Mouse (Mus musculus) heart, embryonic 13.5 days (tissue): ENCODE measurements around the gene Atp6v0b. TPM values are rescaled to one million over a fixed set of nuclear protein-coding genes. Genes with fewer than 3 reads are reported as not detected.

Experiments
- ATAC-seq: fragments of 200-750 bp; cut with Nextera tagmentation; 2 replicates; pipeline ENCODE4 v1.8.0; 2017; ENCODE audit warnings: moderate TSS enrichment; ENCODE audit not compliant: insufficient number of reproducible peaks, low FRiP score, low TSS enrichment; ENCODE audit errors: extremely low read depth
- H3K27ac ChIP-seq: fragments of 300-500 bp; sonication (generic); replicated peaks from 2 replicates; pipeline ENCODE4 v1.5.1; 2015; ENCODE audit warnings: moderate library complexity, mild to moderate bottlenecking, inconsistent platforms
- H3K27me3 ChIP-seq: fragments of 300-500 bp; sonication (generic); replicated peaks from 2 replicates; pipeline ENCODE4 v1.6.1; 2015; ENCODE audit warnings: mild to moderate bottlenecking, inconsistent platforms
- H3K36me3 ChIP-seq: fragments of 300-500 bp; sonication (generic); 2 replicates; pipeline ENCODE4 v1.6.1; 2015; ENCODE audit warnings: mild to moderate bottlenecking, inconsistent platforms
- H3K4me1 ChIP-seq: fragments of 300-500 bp; sonication (generic); 2 replicates; pipeline ENCODE4 v1.6.1; 2015; ENCODE audit warnings: inconsistent platforms
- H3K4me2 ChIP-seq: fragments of 300-500 bp; sonication (generic); 2 replicates; pipeline ENCODE4 v1.6.1; 2015; ENCODE audit warnings: inconsistent platforms, mild to moderate bottlenecking, moderate library complexity
- H3K4me3 ChIP-seq: fragments of 300-500 bp; sonication (generic); 2 replicates; pipeline ENCODE4 v1.5.1; 2015; ENCODE audit warnings: moderate library complexity, mild to moderate bottlenecking, inconsistent platforms
- H3K9ac ChIP-seq: fragments of 300-500 bp; sonication (generic); 2 replicates; pipeline ENCODE4 v1.6.1; 2015; ENCODE audit warnings: inconsistent platforms, mild to moderate bottlenecking, moderate library complexity
- H3K9me3 ChIP-seq: fragments of 300-500 bp; sonication (generic); 2 replicates; pipeline ENCODE4 v1.6.1; 2016; ENCODE audit warnings: inconsistent platforms
- WGBS: fragments of 180-500 bp; shearing (Covaris S2); methylation state at CpG from one replicate; pipeline ENCODE4 v1.1.7; 2015; ENCODE audit warnings: mixed read lengths; 5-methylcytosine and 5-hydroxymethylcytosine counted together
- polyA plus RNA-seq: library from polyadenylated mRNA; unstranded; fragments of >200 nt; fragmentation: Nextera tagmentation; extraction: Ambion mirVana; gene quantifications from 2 replicates; pipeline ENCODE4 v1.2.1, GENCODE M21; 2015

Gene Atp6v0b
- polyA plus RNA-seq, 1 experiment from 2014 or later, result 188 TPM

DNA sequence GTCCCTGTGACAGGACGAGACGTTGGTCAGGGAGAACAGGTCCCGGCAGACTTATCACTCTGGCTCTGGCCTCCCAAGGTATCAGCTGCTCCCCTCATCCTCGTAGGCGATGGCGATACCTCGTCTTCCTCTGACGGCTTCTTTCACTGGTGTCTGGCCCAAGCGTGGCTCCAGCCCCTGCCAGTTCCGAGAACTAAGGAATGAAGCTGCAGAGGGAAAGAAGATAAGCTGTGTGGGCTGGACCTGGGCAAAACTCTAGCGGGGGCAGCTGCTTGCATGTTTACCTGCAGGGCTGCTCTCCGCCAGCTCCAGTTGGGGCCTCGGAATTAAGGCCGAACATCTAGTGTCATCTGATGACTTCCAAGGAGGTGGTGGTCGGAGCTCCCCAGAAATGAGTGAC, 2.3 kb upstream of the Atp6v0b start:
- Histone ChIP-seq H3K27ac (no peak overlapping the region), H3K4me1 (peaks cover 24% of the 10 kb centered on the region), H3K9ac (no peak overlapping the region), H3K4me3 (no peak overlapping the region), H3K9me3 (no peaks in the 10 kb centered on the region), H3K36me3 (peaks cover 39% of the 10 kb centered on the region), H3K27me3 (no peaks in the 10 kb centered on the region), H3K4me2 (no peak overlapping the region)
- WGBS, result 79% methylated on average over 15 of the region's 15 CpGs
- no peak for ATAC-seq

DNA sequence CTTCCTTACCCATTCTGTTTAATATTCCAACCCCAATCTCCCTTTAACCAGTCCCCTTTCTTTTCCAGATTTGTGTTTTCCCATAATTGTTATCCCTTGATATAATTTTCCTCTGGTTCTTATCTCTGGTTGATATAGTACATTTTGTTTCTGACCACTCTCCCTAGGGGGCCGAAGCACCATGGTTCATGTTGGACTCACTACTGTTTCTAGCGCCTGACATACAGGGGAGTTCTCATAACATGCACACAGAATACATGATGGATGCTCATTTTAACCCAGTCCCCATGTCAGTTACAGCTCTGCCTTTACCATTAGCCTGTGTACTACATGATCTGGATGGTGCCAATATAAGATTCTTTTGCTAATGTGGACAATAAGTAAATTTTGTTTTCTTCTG, 787 bp upstream of the Atp6v0b start:
- no peak overlapping the region for H3K27ac ChIP-seq
- H3K4me3 ChIP-seq, result peak overlapping the region; percentile 99
- 73% methylated on average over 2 of the region's 2 CpGs for WGBS
- H3K27me3 ChIP-seq, result no peaks in the 10 kb centered on the region
- H3K36me3 ChIP-seq, result peaks cover 37% of the 10 kb centered on the region
- H3K4me1 ChIP-seq, result peaks cover 33% of the 10 kb centered on the region
- H3K9ac ChIP-seq, result peak overlapping the region; percentile 97; the same call in 1 of the 2 replicates
- peak overlapping the region; percentile 87 for H3K4me2 ChIP-seq
- no peak for ATAC-seq
- no peaks in the 10 kb centered on the region for H3K9me3 ChIP-seq

DNA sequence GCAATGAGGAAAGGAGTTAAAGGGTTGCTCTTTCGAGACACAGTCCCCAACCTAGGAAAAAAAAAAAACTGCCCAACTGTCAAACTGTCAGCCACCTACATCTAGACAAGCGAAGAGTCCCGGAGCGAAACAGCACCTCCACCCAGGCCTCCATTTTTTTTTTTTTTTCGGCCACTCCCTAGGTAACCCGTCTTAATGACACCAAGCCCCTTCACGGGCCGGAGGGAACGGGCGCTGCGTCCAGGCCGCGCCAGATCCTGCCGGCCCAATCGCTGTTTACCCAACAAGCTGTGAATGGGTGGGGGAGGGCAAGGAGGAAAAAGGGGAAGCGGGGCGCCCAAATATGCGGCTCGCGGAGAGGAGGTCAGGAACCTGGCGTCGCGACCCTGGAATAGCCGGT, 489 bp downstream of the Atp6v0b start:
- Histone ChIP-seq H3K4me3 (peak overlapping the region; percentile 99), H3K27me3 (no peaks in the 10 kb centered on the region), H3K36me3 (peaks cover 37% of the 10 kb centered on the region), H3K27ac (peak overlapping the region; percentile 59), H3K9me3 (no peaks in the 10 kb centered on the region), H3K9ac (peak overlapping the region; percentile 97), H3K4me2 (peak overlapping the region; percentile 87), H3K4me1 (peaks cover 37% of the 10 kb centered on the region)
- WGBS, result 3% methylated on average over 24 of the region's 24 CpGs
- 0 out of 2 replicates have a peak, but pooled peaks have one; percentile 2 for ATAC-seq

DNA sequence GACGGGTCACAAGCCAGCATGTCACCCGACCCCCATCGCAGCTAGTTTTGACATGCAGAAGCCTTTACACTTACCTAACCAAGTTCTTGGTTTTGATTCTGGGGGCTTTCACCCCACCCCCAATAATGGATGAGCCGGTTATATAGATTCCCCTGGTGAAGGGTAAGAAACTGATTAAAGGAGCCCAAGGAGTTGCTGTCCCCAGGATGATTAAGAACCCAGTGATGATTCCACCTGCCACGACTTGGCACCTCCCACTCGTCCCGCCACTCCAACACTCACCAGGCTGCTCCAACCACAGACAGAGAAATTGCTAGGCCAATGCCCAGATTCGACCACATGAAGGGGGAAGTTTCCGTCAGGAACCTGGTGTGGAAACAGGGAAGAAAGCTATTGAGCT, 1.1 kb downstream of the Atp6v0b start:
- Histone ChIP-seq H3K27ac (no peak overlapping the region), H3K27me3 (no peaks in the 10 kb centered on the region; the same call in 1 of the 2 replicates), H3K4me2 (peak overlapping the region; percentile 87), H3K9me3 (no peaks in the 10 kb centered on the region), H3K9ac (peak overlapping the region; percentile 97), H3K4me3 (peak overlapping the region; percentile 99), H3K4me1 (peaks cover 33% of the 10 kb centered on the region), H3K36me3 (peaks cover 38% of the 10 kb centered on the region)
- 74% methylated on average over 9 of the region's 9 CpGs for WGBS
- no peak for ATAC-seq

DNA sequence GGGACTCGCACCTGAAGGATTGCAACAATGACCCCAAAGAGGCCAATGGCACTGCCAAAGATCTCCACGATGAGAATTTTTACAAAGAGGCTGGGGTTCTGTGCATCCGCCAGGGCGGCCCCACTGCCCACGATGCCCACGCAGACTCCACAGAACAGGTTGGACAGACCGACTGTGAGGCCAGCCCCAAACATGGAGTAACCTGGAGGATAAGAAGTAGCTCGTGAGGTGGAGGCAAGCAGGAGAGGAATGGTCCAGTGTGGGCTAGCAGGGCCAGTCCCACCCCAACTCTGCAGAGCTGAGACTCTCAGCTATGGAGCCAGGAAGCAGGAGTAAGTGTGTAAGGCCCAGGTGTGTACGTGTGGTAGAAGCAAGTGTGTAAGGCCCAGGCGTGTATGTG, 2.0 kb downstream of the Atp6v0b start:
- Histone ChIP-seq H3K36me3 (peaks cover 43% of the 10 kb centered on the region), H3K4me3 (peak overlapping the region; percentile 99; the same call in 1 of the 2 replicates), H3K4me2 (peak overlapping the region; percentile 87; the same call in 1 of the 2 replicates), H3K9me3 (no peaks in the 10 kb centered on the region), H3K9ac (no peak overlapping the region), H3K4me1 (peaks cover 30% of the 10 kb centered on the region), H3K27me3 (no peaks in the 10 kb centered on the region; the same call in 1 of the 2 replicates), H3K27ac (no peak overlapping the region)
- ATAC-seq, result no peak
- 91% methylated on average over 10 of the region's 10 CpGs for WGBS

DNA sequence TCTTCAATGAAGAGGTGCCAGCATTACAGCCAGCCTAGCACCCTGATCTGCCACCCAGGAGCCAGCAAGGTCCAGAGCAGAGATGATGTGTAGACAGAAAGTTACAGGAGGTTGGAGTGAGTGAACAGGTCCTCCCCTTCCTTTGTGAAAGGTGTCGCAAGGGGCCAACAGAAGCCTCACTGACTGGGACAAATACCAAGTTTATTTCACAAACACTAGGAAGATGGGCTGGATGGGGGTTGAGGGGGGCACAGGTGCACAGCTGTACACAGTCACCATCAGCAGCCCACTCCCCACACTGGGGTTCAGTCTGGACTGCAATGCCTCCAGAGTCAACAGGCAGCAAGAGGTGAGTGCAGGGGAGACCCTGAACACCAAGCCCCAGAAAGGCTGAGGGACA, 3.0 kb downstream of the Atp6v0b start:
- no peaks in the 10 kb centered on the region; the same call in 1 of the 2 replicates for H3K27me3 ChIP-seq
- H3K4me2 ChIP-seq, result peak overlapping the region; percentile 88
- peak overlapping the region; percentile 94; the same call in 1 of the 2 replicates for H3K9ac ChIP-seq
- no peak for ATAC-seq
- peaks cover 30% of the 10 kb centered on the region for H3K4me1 ChIP-seq
- H3K4me3 ChIP-seq, result peak overlapping the region; percentile 99
- peaks cover 34% of the 10 kb centered on the region for H3K36me3 ChIP-seq
- H3K9me3 ChIP-seq, result no peaks in the 10 kb centered on the region
- 100% methylated on average over 1 of the region's 1 CpGs for WGBS
- H3K27ac ChIP-seq, result no peak overlapping the region

DNA sequence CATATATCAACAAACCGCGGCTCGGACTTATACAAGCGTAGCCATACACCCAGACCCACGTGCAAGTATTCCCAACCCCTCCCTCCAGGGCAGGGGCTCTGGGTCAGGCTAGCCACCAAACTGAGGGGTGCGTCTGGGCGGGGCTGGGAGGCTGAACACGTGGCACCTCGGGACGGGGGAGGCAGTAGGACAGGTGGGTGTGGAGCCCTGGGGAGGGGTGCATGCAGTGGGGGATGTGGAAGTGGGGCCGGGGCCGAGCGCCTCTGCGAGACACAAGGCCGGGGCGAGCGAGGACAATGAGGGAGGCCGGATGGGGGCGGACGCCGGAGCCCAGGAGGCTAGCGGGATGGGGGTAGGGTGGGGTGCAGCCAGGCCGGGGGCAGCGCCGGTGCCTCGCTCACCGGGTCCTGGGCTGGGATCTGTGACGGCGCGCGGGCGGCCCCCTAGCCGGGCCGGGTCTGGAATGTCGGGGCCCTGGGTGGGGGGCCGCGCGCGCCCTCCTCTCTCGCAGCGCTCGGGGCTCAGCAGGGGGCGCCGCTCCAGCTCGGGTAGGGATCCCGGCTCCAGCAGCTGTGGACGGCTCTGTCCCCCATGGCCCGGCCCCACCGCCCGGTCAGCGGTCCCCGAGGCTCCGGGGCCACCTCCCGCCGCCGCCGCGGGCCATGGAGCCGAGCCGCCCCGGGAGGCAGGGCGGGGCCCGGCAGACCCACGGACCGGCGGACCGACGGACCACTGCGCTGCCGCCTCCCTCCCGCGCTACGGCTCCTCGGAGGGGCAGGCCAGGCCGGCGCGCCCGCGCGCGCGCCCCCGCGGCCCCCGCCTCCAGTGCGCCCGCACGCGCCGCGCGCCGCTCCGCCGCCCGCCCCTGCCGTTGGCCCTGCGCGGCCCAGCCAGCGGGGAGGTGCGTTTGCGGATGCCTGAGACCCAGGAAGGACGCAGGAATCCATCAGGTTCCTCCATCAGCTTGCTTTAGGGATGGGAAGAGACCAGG, 4.1 kb downstream of the Atp6v0b start, which contains the start of gene B4galt2:
TSS of gene B4galt2 (minus strand) at position 787 of the 991 bp plus-strand sequence.
- WGBS, result under 1% methylated on average over 81 of the region's 103 CpGs
- Histone ChIP-seq H3K36me3 (peaks cover 38% of the 10 kb centered on the region), H3K9me3 (no peaks in the 10 kb centered on the region), H3K4me2 (peak within 1 kb of the TSS; percentile 88), H3K4me3 (peak within 1 kb of the TSS; percentile 99), H3K9ac (peak within 1 kb of the TSS; percentile 94), H3K27ac (peak within 1 kb of the TSS; percentile 66), H3K27me3 (no peaks in the 10 kb centered on the region; the same call in 1 of the 2 replicates), H3K4me1 (peaks cover 35% of the 10 kb centered on the region)
- ATAC-seq, result peak; percentile 30

DNA sequence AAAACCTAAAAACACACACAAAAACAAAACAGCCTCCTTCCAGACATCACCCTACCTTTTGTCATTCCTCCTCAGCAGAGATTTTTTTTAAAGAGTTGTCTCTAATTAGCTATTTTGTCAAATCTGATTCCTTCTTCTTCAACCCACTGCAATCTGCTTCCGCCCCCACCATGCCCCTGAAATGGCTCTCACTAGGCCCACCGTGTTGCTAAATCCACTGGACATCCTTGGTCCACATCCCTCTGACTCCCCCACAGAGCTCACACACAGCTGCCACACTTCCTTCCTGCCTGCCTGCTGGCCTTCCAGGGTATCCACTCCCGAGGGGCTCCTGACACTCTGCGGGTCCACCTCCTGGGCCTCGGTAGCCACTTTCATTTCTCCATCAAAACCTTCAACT, 8.4 kb downstream of the Atp6v0b start:
- Histone ChIP-seq H3K27me3 (no peaks in the 10 kb centered on the region; the same call in 1 of the 2 replicates), H3K4me1 (peaks cover 16% of the 10 kb centered on the region), H3K27ac (no peak overlapping the region), H3K4me3 (no peak overlapping the region), H3K9ac (0 out of 2 replicates have a peak overlapping the region, but pooled peaks have one; percentile 16), H3K9me3 (no peaks in the 10 kb centered on the region), H3K36me3 (peaks cover 55% of the 10 kb centered on the region), H3K4me2 (no peak overlapping the region)
- no peak for ATAC-seq
- 61% methylated on average over 5 of the region's 5 CpGs for WGBS

DNA sequence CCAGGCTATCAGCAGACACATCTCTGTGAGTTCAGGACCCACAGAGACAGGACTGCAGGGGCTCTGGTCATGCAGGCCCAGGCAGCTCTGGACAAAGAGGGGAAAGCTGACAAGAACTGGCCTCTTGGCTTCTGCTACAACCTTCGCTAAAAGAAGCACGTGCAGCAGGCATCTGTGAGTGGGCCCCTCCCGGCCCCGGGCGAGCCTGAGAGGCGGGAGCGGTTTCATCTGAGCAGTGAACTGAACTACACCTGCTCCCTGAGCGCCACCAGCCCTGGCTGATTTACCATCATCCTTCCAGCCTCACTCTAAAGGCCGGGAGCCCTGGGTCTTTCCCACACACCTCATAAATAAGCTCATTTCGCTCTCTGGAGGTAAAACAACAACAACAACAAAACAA, 8.8 kb downstream of the Atp6v0b start:
- Histone ChIP-seq H3K4me2 (no peak overlapping the region), H3K4me1 (peaks cover 12% of the 10 kb centered on the region), H3K9ac (peak overlapping the region; percentile 16; the same call in 1 of the 2 replicates), H3K27ac (no peak overlapping the region), H3K4me3 (no peak overlapping the region), H3K9me3 (no peaks in the 10 kb centered on the region), H3K36me3 (peaks cover 59% of the 10 kb centered on the region), H3K27me3 (no peaks in the 10 kb centered on the region; the same call in 1 of the 2 replicates)
- ATAC-seq, result no peak
- 51% methylated on average over 10 of the region's 10 CpGs for WGBS

DNA sequence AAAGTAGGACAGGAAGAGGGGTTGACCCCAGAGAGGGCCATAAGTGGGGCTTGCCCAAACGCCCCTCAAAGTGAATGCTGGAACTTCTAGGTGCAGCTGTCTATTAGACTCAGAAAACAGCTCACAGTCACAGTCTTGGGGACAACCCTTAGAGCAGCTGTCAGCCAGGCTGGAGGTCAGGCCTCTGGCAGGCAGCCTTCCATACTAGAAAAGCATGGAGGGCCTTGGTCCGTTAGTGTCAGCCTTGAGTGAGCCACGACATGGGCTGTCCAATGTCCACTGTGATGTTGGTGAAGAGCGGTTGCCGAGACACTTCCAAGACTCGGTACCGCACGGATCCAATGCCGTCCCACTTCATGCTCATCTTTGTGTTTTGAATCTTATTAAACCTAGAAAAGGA, 13.5 kb downstream of the Atp6v0b start:
- H3K27ac ChIP-seq, result no peak overlapping the region
- H3K4me2 ChIP-seq, result no peak overlapping the region
- ATAC-seq, result no peak
- H3K4me3 ChIP-seq, result no peak overlapping the region
- H3K4me1 ChIP-seq, result peaks cover 24% of the 10 kb centered on the region
- peaks cover 52% of the 10 kb centered on the region for H3K36me3 ChIP-seq
- H3K9me3 ChIP-seq, result no peaks in the 10 kb centered on the region
- 91% methylated on average over 9 of the region's 9 CpGs for WGBS
- peaks cover 17% of the 10 kb centered on the region; the same call in 1 of the 2 replicates for H3K27me3 ChIP-seq
- H3K9ac ChIP-seq, result no peak overlapping the region

DNA sequence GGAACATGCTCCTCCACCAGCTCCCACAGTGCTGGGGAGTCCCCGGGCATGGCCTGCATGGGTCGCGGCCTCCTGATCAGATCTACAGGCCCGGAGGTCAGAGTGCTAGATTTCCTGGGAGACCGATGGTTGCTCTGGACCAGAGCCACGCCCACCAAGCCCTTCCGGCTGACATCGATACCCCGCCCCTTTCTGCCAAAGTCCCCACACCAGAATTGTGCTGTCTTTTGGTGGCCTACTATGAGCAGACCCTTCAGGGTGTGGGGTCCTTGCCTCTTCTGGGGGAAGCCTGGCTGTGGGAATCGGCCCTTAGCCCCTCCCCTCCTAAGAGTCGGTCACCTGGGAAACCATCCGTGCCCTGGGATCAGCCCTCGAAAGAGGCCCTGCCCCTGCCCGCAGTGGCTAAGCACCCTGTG, 14.7 kb downstream of the Atp6v0b start, which contains the start of gene Ccdc24:
TSS of gene Ccdc24 (minus strand) at position 87 of the 416 bp plus-strand sequence.
- peak within 1 kb of the TSS; percentile 72 for H3K4me2 ChIP-seq
- WGBS, result 10% methylated on average over 14 of the region's 14 CpGs
- H3K9ac ChIP-seq, result peak within 1 kb of the TSS; percentile 70
- peak within 1 kb of the TSS; percentile 45 for H3K4me3 ChIP-seq
- H3K27me3 ChIP-seq, result peaks cover 19% of the 10 kb centered on the region
- ATAC-seq, result no peak
- peaks cover 19% of the 10 kb centered on the region for H3K4me1 ChIP-seq
- H3K36me3 ChIP-seq, result peaks cover 43% of the 10 kb centered on the region
- no peak within 1 kb of the TSS for H3K27ac ChIP-seq
- no peaks in the 10 kb centered on the region for H3K9me3 ChIP-seq
